14 mouse cellular contexts compared by ENCODE assay signal in genomic region chr1:193138669-193139068, GRCm38 (mm10). TPM values are rescaled to one million over a fixed set of nuclear protein-coding genes. Genes with fewer than 3 reads are reported as not detected.
DNase-seq lines count a peak whose midpoint lies in the region; ATAC-seq lines count a peak whose summit lies in the region.
"Had no signal": no experiment of that assay in that cellular context is flagged by ENCODE, and none has a peak within 500 bp of the region (broad histone marks: within the 10 kb centered on the region; RNA-seq: fewer than 3 reads in every experiment).

No protein-coding gene starts in this region.

- ATAC-seq in heart, embryonic 15.5 days (replicated peaks; ENCODE audit: insufficient number of reproducible peaks, insufficient read depth, low FRiP score, low read depth), result no peak
- ATAC-seq in activated CD4-positive, CD25-positive, alpha-beta regulatory T cell, adult 4 months, result peak; percentile 46
- ATAC-seq: inflammation-experienced regulatory T-cells, adult 6 months; Patski had no signal

- no peaks in the 10 kb centered on the region for H3K9me3 ChIP-seq in heart, embryonic 15.5 days (replicated peaks)
- H3K9me3 ChIP-seq in megakaryocyte, embryonic 14.5 days, result no peaks in the 10 kb centered on the region
- H3K9me3 ChIP-seq: limb, embryonic 13.5 days; neural tube, embryonic 12.5 days had no signal

- H3K36me3 ChIP-seq in heart, embryonic 15.5 days, result no peaks in the 10 kb centered on the region
- H3K36me3 ChIP-seq in megakaryocyte, embryonic 14.5 days (replicated peaks; ENCODE audit: low read length), result no peaks in the 10 kb centered on the region
- H3K36me3 ChIP-seq: limb, embryonic 13.5 days; neural tube, embryonic 12.5 days had no signal

- no peak overlapping the region for H3K4me2 ChIP-seq in heart, embryonic 15.5 days
- H3K4me2 ChIP-seq: limb, embryonic 13.5 days; neural tube, embryonic 12.5 days had no signal

- 27% methylated on average over 3 of the region's 3 CpGs for WGBS in heart, embryonic 15.5 days

- no peak overlapping the region for H3K9ac ChIP-seq in heart, embryonic 15.5 days
- H3K9ac ChIP-seq: limb, embryonic 13.5 days; neural tube, embryonic 12.5 days had no signal

- no peak for DNase-seq in heart, adult 9 months (ENCODE audit: low spot score in 2 of 2)
- DNase-seq in 416B (ENCODE audit: low read depth), result peak; percentile 27
- DNase-seq in embryo, embryonic 11 days, result no peak
- DNase-seq in gastrocnemius, postnatal 4 days (ENCODE audit: low spot score in 2 of 2), result no peak
- DNase-seq in embryo, embryonic 10 days (ENCODE audit: low spot score), result no peak
- DNase-seq: cerebellum, adult 8-10 months; midbrain, embryonic 14.5 days had no signal

- H3K27me3 ChIP-seq in heart, embryonic 15.5 days, result no peaks in the 10 kb centered on the region
- H3K27me3 ChIP-seq in megakaryocyte, embryonic 14.5 days (replicated peaks), result peaks cover 27% of the 10 kb centered on the region
- H3K27me3 ChIP-seq: neural tube, embryonic 12.5 days; Patski had no signal

- H3K4me1 ChIP-seq in heart, embryonic 15.5 days (replicated peaks), result no peaks in the 10 kb centered on the region
- peaks cover 28% of the 10 kb centered on the region for H3K4me1 ChIP-seq in megakaryocyte, embryonic 14.5 days
- H3K4me1 ChIP-seq: neural tube, embryonic 12.5 days had no signal

- 0 out of 2 replicates have a peak overlapping the region, but pooled peaks have one; percentile 16 for H3K27ac ChIP-seq in heart, embryonic 15.5 days
- H3K27ac ChIP-seq: limb, embryonic 13.5 days; neural tube, embryonic 12.5 days had no signal

- no peak overlapping the region for H3K4me3 ChIP-seq in heart, embryonic 15.5 days
- H3K4me3 ChIP-seq in megakaryocyte, embryonic 14.5 days (replicated peaks), result peak overlapping the region; percentile 65
- H3K4me3 ChIP-seq: limb, embryonic 13.5 days; neural tube, embryonic 12.5 days had no signal

RNA-seq across cellular contexts. Expression of gene Diexf, which starts 8.6 kb away (rescaled TPM):
- polyA plus RNA-seq in heart, embryonic 15.5 days (2015; fragmentation: Nextera tagmentation; extraction: Ambion mirVana), result 3.8 and 4.9 TPM in 2 replicates
- polyA plus RNA-seq in activated CD4-positive, CD25-positive, alpha-beta regulatory T cell, adult 4 months (2017; shearing (Covaris generic)), result 1 to 10 TPM; 6.8 to 7.1 TPM
- polyA plus RNA-seq in megakaryocyte, embryonic 14.5 days (2012; ENCODE audit: insufficient read depth, low replicate concordance), result 0.84 TPM in 1 of 2 replicates, not detected in the other
- total RNA-seq in gastrocnemius, postnatal 4 days (2021), result 10 to 100 TPM; 16.6 to 18.1 TPM

RNA-seq across cellular contexts. Expression of gene Irf6, which starts 14.2 kb away (rescaled TPM):
- polyA plus RNA-seq in heart, embryonic 15.5 days (2015; fragmentation: Nextera tagmentation; extraction: Ambion mirVana), result 4.8 and 8.3 TPM in 2 replicates
- polyA plus RNA-seq in activated CD4-positive, CD25-positive, alpha-beta regulatory T cell, adult 4 months (2017; shearing (Covaris generic)), result 1 to 10 TPM; 3.5 to 5.9 TPM
- polyA plus RNA-seq in megakaryocyte, embryonic 14.5 days (2012; ENCODE audit: insufficient read depth, low replicate concordance), result not detected in 2 replicates
- total RNA-seq in gastrocnemius, postnatal 4 days (2021), result 1 to 10 TPM; 6.4 to 6.9 TPM

RNA-seq across cellular contexts. Expression of gene A130010J15Rik, which starts 29.2 kb away (rescaled TPM):
- 10.7 and 11.9 TPM in 2 replicates for polyA plus RNA-seq in heart, embryonic 15.5 days (2015; fragmentation: Nextera tagmentation; extraction: Ambion mirVana)
- polyA plus RNA-seq in activated CD4-positive, CD25-positive, alpha-beta regulatory T cell, adult 4 months (2017; shearing (Covaris generic)), result 10 to 100 TPM in 1 of 2 experiments, 1 to 10 TPM in 1; 9.8 to 16.4 TPM
- polyA plus RNA-seq in megakaryocyte, embryonic 14.5 days (2012; ENCODE audit: insufficient read depth, low replicate concordance), result 1.0 and 1.5 TPM in 2 replicates
- total RNA-seq in gastrocnemius, postnatal 4 days (2021), result 1 to 10 TPM; 6.6 to 7.2 TPM
